Mouse (Mus musculus) CH12.LX (cell line): ENCODE data around the gene Gm20661. TPM values are rescaled to one million over a fixed set of nuclear protein-coding genes. Genes with fewer than 3 reads are reported as not detected.

Experiments used
- DNase-seq: peaks from one replicate; pipeline ENCODE4 v3.0.0-alpha.2; 2013; ENCODE audit errors: extremely low read depth
- H3K27ac ChIP-seq: 2 replicates; pipeline ENCODE4 v1.5.1; 2012; ENCODE audit warnings: low read depth, mild to moderate bottlenecking, control low read depth, moderate library complexity; ENCODE audit not compliant: insufficient read depth
- H3K27me3 ChIP-seq: replicated peaks from 2 replicates; pipeline ENCODE3; 2012; ENCODE audit warnings: inconsistent platforms
- H3K36me3 ChIP-seq, 2 experiments: replicated peaks in 1 of 2; 2 replicates each; pipeline versions ENCODE3 to v1.6.1; 2012; ENCODE audit warnings: inconsistent platforms in 1 of 2, low read length in 1 of 2, mild to moderate bottlenecking in 1 of 2, mixed read lengths in 1 of 2, moderate library complexity in 1 of 2; ENCODE audit not compliant: control insufficient read depth in 1 of 2, insufficient read depth in 1 of 2
- H3K4me1 ChIP-seq, 2 experiments: 2 replicates each; pipeline ENCODE4 v1.6.1; 2012; ENCODE audit warnings: inconsistent platforms in 1 of 2, moderate library complexity in 1 of 2; ENCODE audit not compliant: insufficient read depth in 2 of 2, control insufficient read depth in 1 of 2
- H3K4me2 ChIP-seq: 2 replicates; pipeline ENCODE4 v1.6.1; 2012; ENCODE audit warnings: low read depth, mild to moderate bottlenecking, control low read depth; ENCODE audit not compliant: poor library complexity, insufficient read depth, severe bottlenecking
- H3K4me3 ChIP-seq, 3 experiments: fragments of 150-350 bp in 1 of 3; sonication (generic) in 1 of 3; replicated peaks in 1 of 3; 2 replicates each; pipeline versions ENCODE3 to v1.5.1; 2011 to 2012; ENCODE audit warnings: low read depth in 2 of 3, low read length in 2 of 3, mild to moderate bottlenecking in 2 of 3, moderate library complexity in 2 of 3, control low read depth in 1 of 3, improper control_type of control experiment in 1 of 3, inconsistent platforms in 1 of 3, mixed read lengths in 1 of 3; ENCODE audit not compliant: poor library complexity in 1 of 3
- H3K79me2 ChIP-seq: replicated peaks from 2 replicates; pipeline ENCODE4 v1.6.1; 2012; ENCODE audit warnings: mild to moderate bottlenecking, moderate library complexity; ENCODE audit not compliant: control insufficient read depth, poor library complexity, insufficient read depth, severe bottlenecking; ENCODE audit errors: extremely low read depth
- H3K9ac ChIP-seq: 2 replicates; pipeline ENCODE4 v1.6.1; 2012; ENCODE audit warnings: low read depth, mild to moderate bottlenecking, control low read depth, moderate library complexity; ENCODE audit not compliant: insufficient read depth
- H3K9me3 ChIP-seq: replicated peaks from 2 replicates; pipeline ENCODE3; 2012; ENCODE audit warnings: low read length, inconsistent platforms, mixed read lengths
- CHD2 ChIP-seq: IDR thresholded peaks from 2 replicates; pipeline ENCODE4 v1.6.1; 2011; ENCODE audit warnings: low read length, improper control_type of control experiment
- E2F4 ChIP-seq: IDR thresholded peaks from 2 replicates; pipeline ENCODE4 v1.6.1; 2011; ENCODE audit warnings: low read depth, low read length, improper control_type of control experiment; ENCODE audit not compliant: insufficient replicate concordance
- EP300 ChIP-seq: IDR thresholded peaks from 2 replicates; pipeline ENCODE4 v1.6.1; 2011; ENCODE audit warnings: low read length, improper control_type of control experiment
- KAT2A ChIP-seq: IDR thresholded peaks from 2 replicates; pipeline ENCODE4 v1.6.1; 2012; ENCODE audit warnings: low read length, improper control_type of control experiment, inconsistent platforms; ENCODE audit not compliant: insufficient replicate concordance
- MAFK ChIP-seq: IDR thresholded peaks from 2 replicates; pipeline ENCODE4 v1.6.1; 2011; ENCODE audit warnings: low read length, improper control_type of control experiment; ENCODE audit not compliant: insufficient replicate concordance
- MAX ChIP-seq: IDR thresholded peaks from 2 replicates; pipeline ENCODE4 v1.6.1; 2011; ENCODE audit warnings: low read length, improper control_type of control experiment
- MXI1 ChIP-seq: IDR thresholded peaks from 2 replicates; pipeline ENCODE4 v1.6.1; 2011; ENCODE audit warnings: mild to moderate bottlenecking, low read depth, low read length, improper control_type of control experiment
- NELFE ChIP-seq: IDR thresholded peaks from 2 replicates; pipeline ENCODE4 v1.6.1; 2011; ENCODE audit warnings: low read depth, low read length, improper control_type of control experiment
- POLR2A ChIP-seq: IDR thresholded peaks from 2 replicates; pipeline ENCODE4 v1.6.1; 2011; ENCODE audit warnings: low read depth, mild to moderate bottlenecking, improper control_type of control experiment, low read length
- RCOR1 ChIP-seq: conservative IDR thresholded peaks from 2 replicates; pipeline ENCODE4 v1.6.1; 2012; ENCODE audit warnings: low read depth, mild to moderate bottlenecking, inconsistent platforms, low read length, improper control_type of control experiment
- SMC3 ChIP-seq: IDR thresholded peaks from 2 replicates; pipeline ENCODE4 v1.6.1; 2011; ENCODE audit warnings: low read depth, low read length, improper control_type of control experiment
- TBP ChIP-seq: conservative IDR thresholded peaks from 2 replicates; pipeline ENCODE4 v1.6.1; 2011; ENCODE audit warnings: low read depth, low read length, improper control_type of control experiment
- TCF12 ChIP-seq: IDR thresholded peaks from 2 replicates; pipeline ENCODE4 v1.6.1; 2014; ENCODE audit warnings: low read depth, mild to moderate bottlenecking, inconsistent platforms, low read length, improper control_type of control experiment
- USF2 ChIP-seq: conservative IDR thresholded peaks from 2 replicates; pipeline ENCODE4 v1.6.1; 2011; ENCODE audit warnings: low read depth, low read length, improper control_type of control experiment
- ZC3H11A ChIP-seq: IDR thresholded peaks from 2 replicates; pipeline ENCODE4 v1.6.1; 2012; ENCODE audit warnings: low read depth, mild to moderate bottlenecking, inconsistent platforms, low read length, improper control_type of control experiment
- ZKSCAN1 ChIP-seq: IDR thresholded peaks from 2 replicates; pipeline ENCODE4 v1.6.1; 2012; ENCODE audit warnings: low read depth, inconsistent platforms, low read length, improper control_type of control experiment, borderline replicate concordance
- ZMIZ1 ChIP-seq: IDR thresholded peaks from 2 replicates; pipeline ENCODE4 v1.6.1; 2012; ENCODE audit warnings: low read depth, mild to moderate bottlenecking, inconsistent platforms, low read length, improper control_type of control experiment
- ZNF384 ChIP-seq: IDR thresholded peaks from 2 replicates; pipeline ENCODE4 v1.6.1; 2012; ENCODE audit warnings: low read depth, low read length, improper control_type of control experiment, inconsistent platforms
- dilution Hi-C: fragments of 300-500 bp; cut with MboI; formaldehyde crosslinking; loops from 2 replicates; pipeline ENCODE4 v1.14.3; 2020; ENCODE audit warnings: low sequenced_read_pairs; ENCODE audit not compliant: extremely low pct_unique_long_range_greater_than_20kb, extremely low pct_ligation_motif_present
- in situ Hi-C: fragments of 300-500 bp; cut with MboI; formaldehyde crosslinking; loops from 3 replicates; pipeline ENCODE4 v1.14.3; 2019; ENCODE audit warnings: low sequenced_read_pairs, low pct_ligation_motif_present, low pct_unique_long_range_greater_than_20kb, mixed read lengths
- polyA plus RNA-seq: library from polyadenylated mRNA; unstranded; fragments of >175 nt; gene quantifications from 2 replicates; pipeline ENCODE4 v1.2.1, GENCODE M21; 2012; ENCODE audit warnings: low read depth; ENCODE audit not compliant: insufficient read length
- total RNA-seq, 2 experiments: library from RNA; depleted of rRNA; stranded (reverse); fragments of 300-350 nt in 1 of 2; fragments of >200 nt in 1 of 2; gene quantifications; 2 replicates each; pipeline ENCODE4 v1.2.3; 2012 to 2014

The Gm20661 gene
- total and polyA plus RNA-seq, 3 experiments: 0.29 TPM; not detected in 2

- in situ Hi-C loops (loop anchor here (5.0 kb wide), 1 partner anchor 91 kb away; no protein-coding TSS in a partner anchor), dilution Hi-C loops (no loop called here)
- TF ChIP-seq ZNF384: no peak
- TF ChIP-seq KAT2A: no peak
- no peak for TF ChIP-seq MAX
- TF ChIP-seq RCOR1: no peak
- TF ChIP-seq ZMIZ1: no peak
- no peak for TF ChIP-seq ZKSCAN1
- TF ChIP-seq EP300: no peak
- no peak for TF ChIP-seq MAFK
- TF ChIP-seq USF2: no peak
- TF ChIP-seq CHD2: no peak
- TF ChIP-seq MXI1: no peak
- Histone ChIP-seq H3K4me3 (no peak overlapping the region), H3K9ac (no peak overlapping the region), H3K27me3 (no peaks in the 10 kb centered on the region), H3K9me3 (no peaks in the 10 kb centered on the region), H3K79me2 (no peaks in the 10 kb centered on the region), H3K4me2 (no peak overlapping the region), H3K27ac (no peak overlapping the region), H3K4me1 (peaks cover 3 to 13% of the 10 kb centered on the region in 2 experiments), H3K36me3 (peaks cover 65 to 95% of the 10 kb centered on the region in 2 experiments)
- no peak for DNase-seq
Measured at GRCm38 (mm10) chr9:107966676-107967075, 16.2 kb upstream of the Gm20661 start.

GRCm38 (mm10) chr9:107967437-107967836 lies 15.4 kb upstream of the Gm20661 start:
- in situ Hi-C loops: loop anchor here (5.0 kb wide), 1 partner anchor 90 kb away; no protein-coding TSS in a partner anchor
- peaks cover 0 to 5% of the 10 kb centered on the region in 2 experiments; a peak in 2 of 4 replicates for H3K4me1 ChIP-seq

GRCm38 (mm10) chr9:107968531-107968930 lies 14.3 kb upstream of the Gm20661 start:
- Histone ChIP-seq H3K4me2 (no peak overlapping the region), H3K4me1 (peaks cover 0 to 4% of the 10 kb centered on the region in 2 experiments; a peak in 2 of 4 replicates), H3K9me3 (no peaks in the 10 kb centered on the region), H3K27me3 (no peaks in the 10 kb centered on the region), H3K4me3 (no peak overlapping the region), H3K36me3 (peaks cover 59 to 95% of the 10 kb centered on the region in 2 experiments), H3K27ac (no peak overlapping the region), H3K79me2 (no peaks in the 10 kb centered on the region), H3K9ac (no peak overlapping the region)
- no peak for TF ChIP-seq TCF12
- TF ChIP-seq MAFK: no peak
- dilution Hi-C loops (no loop called here), in situ Hi-C loops (loop anchor here (5.0 kb wide), 1 partner anchor 89 kb away; no protein-coding TSS in a partner anchor)
- no peak for DNase-seq

More at GRCm38 (mm10) chr9:107967437-107967836, 15.4 kb upstream of the Gm20661 start:
- DNase-seq: no peak
- Histone ChIP-seq H3K9me3 (no peaks in the 10 kb centered on the region), H3K9ac (no peak overlapping the region), H3K79me2 (no peaks in the 10 kb centered on the region), H3K4me2 (no peak overlapping the region), H3K36me3 (peaks cover 63 to 95% of the 10 kb centered on the region in 2 experiments), H3K4me3 (no peak overlapping the region), H3K27me3 (no peaks in the 10 kb centered on the region), H3K27ac (no peak overlapping the region)
- dilution Hi-C loops: no loop called here
- no peak for TF ChIP-seq SMC3
- TF ChIP-seq USF2: no peak
- TF ChIP-seq CHD2: no peak
- no peak for TF ChIP-seq MXI1
- no peak for TF ChIP-seq E2F4
- TF ChIP-seq MAFK: no peak
- TF ChIP-seq POLR2A: no peak
- TF ChIP-seq TBP: no peak
- no peak for TF ChIP-seq ZC3H11A
- no peak for TF ChIP-seq NELFE
